Mouse (Mus musculus): ENCODE data around the gene Olfr789.

The Olfr789 gene

DNA sequence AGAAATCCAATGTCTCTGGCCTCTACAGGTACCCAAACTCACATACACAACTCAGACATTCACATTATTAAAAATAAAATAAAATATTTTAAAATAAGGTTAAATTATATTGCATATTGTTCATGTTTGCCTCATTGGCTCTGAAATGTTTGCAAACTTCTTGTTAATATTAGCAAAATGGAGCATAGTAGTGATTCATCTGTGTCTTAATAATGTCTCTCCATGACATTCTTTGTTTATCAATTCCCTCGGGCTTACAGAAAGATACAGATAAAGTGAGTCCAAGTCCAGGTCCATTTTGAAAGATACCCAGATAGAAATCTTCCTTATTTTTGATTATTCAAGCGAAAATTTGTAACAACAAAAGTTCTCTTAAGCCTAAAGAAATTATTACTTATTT, at the start of gene Olfr789:
Olfr789 (plus strand) TSS at position 301 of the 400 bp plus-strand sequence.
- DNase-seq (ENCODE audit: extremely low read depth, low read depth) = no peak

DNA sequence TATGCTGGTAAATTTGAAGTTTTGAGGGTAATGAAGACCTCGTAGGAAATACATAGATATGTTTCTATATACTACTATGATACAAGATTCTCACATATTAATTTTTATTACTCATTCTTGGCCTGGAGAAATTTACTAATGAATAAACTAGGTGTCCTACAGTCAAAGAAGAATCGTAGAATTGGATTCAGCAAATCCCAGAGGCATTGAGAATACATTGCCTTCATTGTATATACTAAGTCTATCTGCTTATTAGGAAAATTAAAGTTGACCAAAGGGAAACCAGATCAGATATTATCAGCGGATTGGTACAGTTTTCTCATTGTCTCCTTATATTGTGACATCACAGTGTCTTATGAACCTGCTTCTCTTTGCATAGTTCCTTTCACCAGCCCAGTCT, 23.0 kb upstream of the Olfr789 start, which contains the start of gene Olfr787:
Olfr787 (plus strand) TSS at position 301 of the 400 bp plus-strand sequence.
- no peak for DNase-seq (ENCODE audit: extremely low read depth, low read depth)

DNA sequence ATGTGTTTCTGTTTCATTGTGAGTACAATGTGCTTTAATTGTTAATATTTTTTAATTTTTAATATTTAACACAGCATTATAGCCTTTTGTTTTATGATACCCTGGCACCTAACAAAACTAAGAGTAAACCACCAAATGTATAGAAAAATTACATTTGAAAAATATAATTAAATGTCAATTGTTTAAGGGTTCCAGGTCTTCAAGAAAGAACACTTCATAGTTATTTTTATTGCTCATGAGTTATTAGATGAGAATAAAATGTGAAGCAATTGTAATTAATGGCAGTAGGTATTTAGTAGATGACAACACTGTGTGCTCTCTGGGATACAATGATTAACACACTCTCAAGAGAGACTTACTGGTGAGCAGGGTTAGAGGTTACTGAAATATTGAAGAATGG, 13.9 kb upstream of the Olfr789 start, which contains the start of gene Olfr788:
Olfr788 (plus strand) TSS at position 301 of the 400 bp plus-strand sequence.
- no peak for DNase-seq (ENCODE audit: extremely low read depth, low read depth)

DNA sequence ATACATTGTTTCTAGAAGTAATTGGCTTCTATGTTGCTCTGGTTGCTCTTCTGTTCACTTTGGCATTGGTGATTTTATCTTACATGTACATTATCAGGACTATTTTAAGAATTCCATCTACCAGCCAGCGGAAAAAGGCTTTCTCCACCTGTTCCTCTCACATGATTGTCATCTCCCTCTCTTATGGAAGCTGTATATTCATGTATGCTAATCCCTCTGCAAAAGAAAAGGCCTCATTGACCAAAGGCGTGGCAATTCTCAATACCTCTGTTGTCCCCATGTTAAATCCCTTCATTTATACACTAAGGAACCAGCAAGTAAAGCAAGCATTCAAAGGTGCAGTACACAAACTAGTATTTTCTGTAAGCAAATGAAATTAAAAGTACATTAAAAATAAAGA, 11.3 kb upstream of the Olfr789 start:
- no peak for DNase-seq (ENCODE audit: extremely low read depth, low read depth)

DNA sequence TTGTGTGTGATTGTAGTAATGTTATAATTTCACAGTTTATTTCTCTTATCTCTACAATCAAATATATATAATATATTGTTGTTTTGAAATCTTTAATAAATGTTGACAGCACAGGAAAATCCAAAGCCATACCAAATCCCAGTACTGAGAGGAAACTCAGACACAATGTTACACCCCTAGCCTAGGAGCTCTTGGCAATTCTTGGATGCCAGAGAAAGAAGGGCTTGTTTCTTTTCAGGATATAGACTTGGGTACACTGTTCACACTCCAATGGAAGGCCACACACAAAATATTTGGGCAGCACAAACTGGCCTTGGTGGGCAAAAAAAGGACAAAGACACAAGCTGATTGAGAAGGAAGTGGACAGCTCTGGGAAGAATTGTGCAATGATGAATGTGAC, 10.8 kb upstream of the Olfr789 start:
- DNase-seq (ENCODE audit: extremely low read depth, low read depth) = no peak

DNA sequence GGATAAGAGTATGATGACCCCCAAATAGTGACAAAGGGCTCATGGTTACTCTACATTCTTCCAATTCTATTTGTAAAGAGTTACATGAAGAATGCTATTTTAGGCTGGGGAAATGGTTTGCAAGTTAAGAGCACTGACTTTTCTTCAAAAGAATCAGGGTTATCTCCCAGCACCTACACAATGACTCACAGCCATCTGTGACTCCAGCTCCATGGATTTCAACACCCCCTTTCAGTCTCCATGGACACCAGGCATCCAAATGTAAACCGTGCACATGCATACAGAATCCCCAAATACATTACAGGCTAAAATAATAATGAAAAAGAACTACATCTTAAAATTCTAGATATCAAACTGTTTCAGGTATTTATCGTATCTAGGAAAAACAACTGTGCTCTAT, 5.5 kb downstream of the Olfr789 start:
- no peak for DNase-seq (ENCODE audit: extremely low read depth, low read depth)

DNA sequence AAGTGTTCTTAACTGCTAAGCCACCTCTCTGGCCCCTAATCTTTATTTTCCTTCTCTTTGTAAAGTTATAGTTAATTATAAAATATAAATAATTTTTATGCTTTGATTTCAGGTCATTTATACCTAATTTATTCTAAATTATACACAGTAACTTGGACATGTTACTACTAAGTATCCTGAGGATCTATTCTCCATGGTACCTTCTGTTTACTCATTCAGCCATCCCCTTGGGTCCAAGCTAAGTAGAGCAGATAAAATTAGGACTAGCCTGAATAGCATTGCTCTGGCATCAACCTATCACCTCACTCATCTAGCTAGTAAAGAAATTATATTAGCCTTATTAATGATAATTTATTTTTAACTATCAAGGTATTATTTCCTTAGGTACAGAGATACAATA, 13.6 kb downstream of the Olfr789 start, which contains the start of gene Olfr790:
Olfr790 (plus strand) TSS at position 301 of the 400 bp plus-strand sequence.
- no peak for DNase-seq (ENCODE audit: extremely low read depth, low read depth)

DNA sequence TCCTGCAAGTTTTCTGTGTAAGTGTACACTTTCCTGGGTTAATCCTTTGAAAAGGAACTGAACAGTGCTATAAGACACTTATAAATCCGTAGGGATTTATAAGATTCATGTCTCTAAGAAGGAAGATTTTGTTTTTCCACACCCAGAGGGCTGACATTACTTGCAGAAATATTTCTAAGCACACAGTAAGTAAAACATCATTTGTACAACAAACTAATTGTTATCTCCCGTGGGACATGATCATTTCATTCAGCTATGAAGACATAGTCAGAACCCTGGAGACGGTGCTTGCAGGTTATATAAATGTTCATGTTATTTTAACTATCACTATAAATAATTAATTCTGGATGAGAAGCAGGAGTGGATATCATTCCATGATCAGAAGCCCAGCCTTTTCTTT, 36.9 kb downstream of the Olfr789 start, which contains the start of gene Olfr791:
Olfr791 (plus strand) TSS at position 301 of the 400 bp plus-strand sequence.
- DNase-seq (ENCODE audit: extremely low read depth, low read depth) = no peak

DNA sequence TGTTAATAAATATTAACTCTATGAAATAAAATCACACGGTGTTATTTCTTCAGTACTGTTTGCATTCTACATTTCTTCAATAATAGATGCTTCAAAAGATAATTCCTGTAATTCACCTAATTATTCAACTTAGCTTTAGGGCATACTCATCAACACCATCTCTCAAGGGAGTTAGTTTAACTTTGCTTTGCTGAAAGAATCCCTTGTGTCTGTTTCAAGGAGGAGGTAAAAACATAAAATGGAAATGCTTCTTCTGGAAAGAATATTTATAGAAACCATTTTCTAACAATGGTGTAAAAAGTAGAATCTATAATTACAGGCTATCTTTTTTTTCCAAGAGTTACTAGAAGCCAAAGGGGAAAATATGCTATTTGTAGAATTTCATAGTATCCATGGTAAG, 54.3 kb downstream of the Olfr789 start, which contains the start of gene Olfr792:
Olfr792 (plus strand) TSS at position 301 of the 400 bp plus-strand sequence.
- no peak for DNase-seq (ENCODE audit: extremely low read depth, low read depth)
